Mouse (Mus musculus) c-Kit-negative CD71-positive TER-119-positive erythroid progenitor cells, embryonic 14.5 days (primary cell): ENCODE data around the gene Tcap.
A peak's percentile ranks its signal among the peaks of the same experiment; 100 is the strongest.

Source experiments
- DNase-seq: peaks from one replicate; pipeline ENCODE4 v3.0.0-alpha.2; 2013; ENCODE audit warnings: low read depth, low spot score

Tcap gene

DNA sequence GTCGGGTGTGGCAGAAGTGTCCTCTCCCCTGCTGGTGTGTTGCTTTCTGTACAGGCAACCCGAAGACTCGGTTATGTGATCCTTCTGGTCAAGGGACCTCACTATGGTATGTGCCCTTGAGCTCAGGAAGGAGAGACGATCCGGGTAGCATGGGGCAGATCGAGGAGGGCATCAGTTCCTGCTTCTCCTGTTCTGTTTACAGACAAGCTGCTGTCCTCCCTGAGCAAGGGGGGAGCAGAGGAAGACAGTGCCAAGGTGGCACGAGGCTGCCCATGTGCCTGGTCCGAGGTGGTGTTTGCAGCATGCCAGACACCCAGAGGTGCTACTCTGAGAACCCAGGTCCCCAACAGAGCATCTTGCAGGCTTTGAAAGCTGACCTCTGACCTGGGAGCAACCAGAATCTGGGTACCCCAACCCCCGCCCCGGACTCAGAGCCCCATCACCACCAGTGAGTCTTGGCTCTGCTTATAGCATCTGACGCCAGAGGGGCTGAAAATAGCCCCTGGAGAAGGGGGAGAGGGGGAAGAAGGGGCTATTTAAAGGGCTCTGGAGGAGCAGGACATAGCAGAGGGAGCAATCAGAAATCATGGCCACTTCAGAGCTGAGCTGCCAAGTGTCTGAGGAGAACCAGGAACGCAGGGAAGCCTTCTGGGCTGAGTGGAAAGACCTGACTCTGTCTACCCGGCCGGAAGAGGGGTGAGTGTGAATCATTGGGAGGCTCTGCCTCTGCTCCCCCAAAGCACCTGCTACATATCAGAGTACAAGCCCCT, at the start of gene Tcap:
TSS of gene Tcap (plus strand) at position 551 of the 770 bp plus-strand sequence.
- no peak for DNase-seq

GRCm38 (mm10) chr11:98333981-98334741, 49.5 kb upstream of the Tcap start:
- DNase-seq, result no peak

DNA sequence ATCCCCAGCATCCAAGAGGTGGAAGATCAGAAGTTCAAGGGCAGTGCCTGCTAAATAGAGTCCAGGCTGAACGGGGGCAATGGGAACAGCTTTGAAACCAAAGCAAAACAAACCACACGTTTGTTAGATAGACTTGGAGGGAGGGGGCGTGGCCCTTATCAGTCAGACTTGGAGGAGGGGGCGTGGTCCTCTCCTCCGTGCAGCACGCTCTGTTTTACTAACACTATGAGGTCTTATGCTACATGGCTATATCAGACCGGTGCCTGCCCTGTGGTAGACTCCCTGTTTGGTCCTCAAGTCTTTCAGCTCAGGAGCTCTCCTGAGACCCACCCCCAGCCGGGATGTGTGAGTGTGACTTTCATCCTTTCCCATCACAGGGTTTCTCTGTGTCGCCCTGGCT, 48.4 kb upstream of the Tcap start:
- DNase-seq, result no peak

GRCm38 (mm10) chr11:98336245-98337107, 47.1 kb upstream of the Tcap start:
- no peak for DNase-seq

DNA sequence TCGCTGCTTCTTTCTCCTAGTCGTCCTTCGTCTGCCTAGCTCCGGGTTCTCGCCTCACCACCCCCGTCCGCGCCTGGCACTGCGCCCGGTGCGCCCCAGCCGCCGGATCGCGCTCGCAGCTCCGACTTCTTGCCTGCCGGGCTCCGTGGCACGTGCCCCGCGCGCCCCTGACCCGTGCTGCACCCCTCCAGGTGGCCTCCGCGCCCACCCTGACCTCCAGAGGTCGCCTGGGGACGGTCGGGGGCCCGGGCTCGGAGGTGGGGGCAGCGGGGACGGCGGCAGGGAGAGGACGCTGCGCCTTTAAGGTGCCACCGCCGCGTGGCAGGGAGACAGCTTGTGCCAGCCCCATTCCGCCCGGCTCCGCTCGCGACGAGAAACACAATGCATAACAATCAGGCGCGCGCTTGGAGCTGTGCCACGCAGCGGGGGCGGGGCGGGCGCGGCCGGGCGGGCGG, 45.1 kb upstream of the Tcap start:
- DNase-seq, result no peak

GRCm38 (mm10) chr11:98339071-98339501, 44.5 kb upstream of the Tcap start:
- DNase-seq, result no peak

GRCm38 (mm10) chr11:98339679-98340287, 43.8 kb upstream of the Tcap start:
- DNase-seq, result no peak

GRCm38 (mm10) chr11:98340597-98340996, 43.0 kb upstream of the Tcap start:
- no peak for DNase-seq

DNA sequence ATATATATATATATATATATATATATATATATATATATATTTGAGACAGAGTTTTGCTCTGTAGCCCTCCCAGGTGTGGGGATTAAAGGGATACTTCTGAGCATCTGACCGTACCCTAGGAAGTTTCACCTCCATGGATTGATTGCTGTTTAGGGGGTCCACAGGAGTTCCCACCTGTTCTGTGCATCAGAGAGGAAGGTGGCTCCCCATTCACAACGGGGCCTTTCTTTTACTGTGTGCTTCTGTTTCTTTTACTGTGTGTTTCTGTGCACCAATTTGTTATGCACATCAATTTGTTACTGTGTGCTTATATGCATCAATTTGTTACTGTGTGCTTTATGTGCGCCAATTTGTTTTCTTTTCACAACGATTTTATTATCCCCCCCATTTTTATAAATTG, 42.4 kb upstream of the Tcap start:
- DNase-seq, result no peak

DNA sequence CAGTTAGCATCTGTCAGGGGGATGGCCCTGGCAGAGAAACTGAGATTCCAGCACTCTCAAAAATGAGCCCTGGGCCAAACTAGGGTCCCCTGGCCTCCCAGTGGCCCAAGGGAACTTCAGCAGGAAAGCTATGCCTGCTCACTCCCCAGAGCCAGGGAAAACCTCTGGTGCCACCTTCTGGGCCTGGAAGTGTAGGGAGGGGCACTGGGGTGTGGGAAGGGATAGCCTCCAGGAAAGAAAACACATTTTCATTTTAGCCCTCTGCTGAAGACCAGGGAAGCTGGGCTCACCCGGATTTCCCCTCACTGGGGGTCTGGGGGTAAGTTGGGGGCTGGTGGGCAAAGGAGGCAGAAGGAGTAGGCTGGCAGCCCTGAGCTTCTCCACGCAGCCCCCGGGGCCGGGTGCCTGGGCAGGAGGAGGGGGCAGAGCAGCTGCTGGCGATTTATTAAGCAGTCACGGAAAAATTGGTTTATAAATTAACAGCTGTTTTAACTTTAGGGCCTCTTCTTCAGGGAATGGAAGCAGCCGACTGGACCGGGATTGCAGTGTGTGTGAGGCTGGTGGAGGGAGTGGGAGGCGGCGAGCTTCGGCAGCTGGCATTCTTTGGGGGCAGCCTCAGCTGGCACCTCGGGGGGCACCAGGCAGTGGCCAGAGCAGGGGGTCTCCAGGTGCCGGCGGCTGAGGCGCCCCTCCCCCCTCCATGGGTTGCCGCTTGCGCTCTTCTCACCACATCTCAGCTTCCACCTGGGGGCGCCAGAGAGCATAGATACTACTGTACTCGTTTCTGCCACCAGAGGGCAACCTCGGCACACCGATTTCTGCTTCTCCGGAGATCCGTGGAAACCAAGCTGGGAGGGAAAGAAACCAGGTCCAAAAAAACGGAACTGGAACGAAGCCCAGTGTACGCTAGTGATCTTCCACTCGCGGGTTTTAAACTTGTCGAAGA, 41.3 kb upstream of the Tcap start:
- peak; percentile 63 for DNase-seq

DNA sequence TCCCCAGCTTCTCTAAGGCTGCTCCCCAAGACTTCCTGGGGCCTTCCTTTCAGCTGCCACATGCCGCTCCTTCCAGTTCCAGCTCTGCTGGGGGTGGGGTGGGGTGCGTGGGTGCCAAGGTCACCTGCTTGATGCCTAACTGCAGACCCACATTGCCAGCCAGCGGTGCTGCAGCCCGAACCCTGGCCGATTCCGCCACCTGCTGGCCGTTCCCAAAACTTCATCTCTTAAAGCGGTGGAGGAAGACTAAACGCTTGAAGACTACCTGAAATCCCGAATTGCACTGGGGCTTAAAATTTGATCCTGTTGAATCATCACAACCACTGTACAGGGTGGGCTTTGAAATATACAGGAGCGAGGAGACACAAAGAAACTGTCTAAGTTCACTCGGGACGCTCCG, 38.4 kb upstream of the Tcap start:
- DNase-seq, result peak; percentile 32

- no peak for DNase-seq
Observed at GRCm38 (mm10) chr11:98346168-98346567, 37.4 kb upstream of the Tcap start.

DNA sequence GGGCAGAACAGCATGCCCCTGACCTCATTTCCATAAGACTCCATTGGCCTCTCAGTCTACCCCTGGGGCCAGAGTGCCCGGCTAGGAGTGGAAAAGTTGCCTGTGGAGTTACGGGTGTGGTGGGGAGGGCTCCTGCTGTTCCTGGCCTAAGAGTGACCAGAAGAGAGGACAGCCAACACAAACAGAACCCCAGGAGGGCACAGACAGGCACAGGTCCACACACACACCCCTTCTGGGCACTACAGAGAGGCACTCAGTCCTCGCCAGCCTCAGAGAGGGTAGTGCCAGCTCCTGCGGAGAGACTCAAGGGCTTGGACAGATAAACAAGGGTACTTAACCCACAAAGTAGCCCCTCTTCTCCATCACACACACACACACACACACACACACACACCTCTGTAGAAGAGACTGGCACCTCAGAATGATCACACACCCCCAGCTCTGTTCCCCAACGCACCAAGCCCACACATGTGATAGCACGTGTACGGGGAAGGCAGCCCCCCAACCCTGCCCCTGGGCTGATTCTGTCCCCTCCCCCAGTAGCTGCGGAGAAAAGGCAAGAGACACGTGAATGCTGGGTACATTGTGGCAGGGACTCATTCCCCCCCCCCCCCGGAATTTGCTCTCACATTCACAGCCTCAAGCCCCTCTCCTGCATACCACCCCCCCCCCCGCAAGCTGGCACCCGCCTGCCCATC, 36.1 kb upstream of the Tcap start:
- no peak for DNase-seq

- no peak for DNase-seq
Observed at GRCm38 (mm10) chr11:98348083-98348961, 35.3 kb upstream of the Tcap start, which contains the start of gene Ppp1r1b. Gene Ppp1r1b, plus strand, starts transcription at chr11:98348404.

DNA sequence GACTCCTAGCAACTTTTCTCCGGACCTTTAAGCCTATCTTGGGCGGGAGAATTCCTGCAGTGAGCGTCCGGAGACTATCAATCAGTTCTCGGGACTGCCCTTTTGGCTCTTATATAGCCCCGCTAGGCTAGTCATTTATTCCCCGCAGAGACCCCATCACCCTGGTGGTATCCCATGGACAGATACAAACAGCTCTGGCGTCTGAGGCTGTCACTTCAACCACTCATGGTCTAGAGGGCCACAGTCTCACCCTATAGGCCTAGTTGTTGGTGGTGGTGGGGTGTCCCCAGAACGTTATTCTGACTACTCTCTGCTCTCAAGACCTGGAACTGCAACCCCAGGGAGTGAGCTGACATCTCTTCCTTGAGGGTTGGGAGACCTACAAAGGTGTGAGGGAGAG, 34.3 kb upstream of the Tcap start:
- DNase-seq, result no peak

- no peak for DNase-seq
Observed at GRCm38 (mm10) chr11:98352272-98352990, 31.2 kb upstream of the Tcap start.

GRCm38 (mm10) chr11:98353651-98354211, 29.9 kb upstream of the Tcap start:
- no peak for DNase-seq

GRCm38 (mm10) chr11:98354445-98354844, 29.2 kb upstream of the Tcap start:
- no peak for DNase-seq
